Mouse (Mus musculus): ENCODE results near the gene Gm9008.
"Not testable (repeated sequence)": the region's sequence is repeated elsewhere in the genome, so short reads cannot be mapped to it uniquely, and the experiment has no call there.

The Gm9008 gene

DNA sequence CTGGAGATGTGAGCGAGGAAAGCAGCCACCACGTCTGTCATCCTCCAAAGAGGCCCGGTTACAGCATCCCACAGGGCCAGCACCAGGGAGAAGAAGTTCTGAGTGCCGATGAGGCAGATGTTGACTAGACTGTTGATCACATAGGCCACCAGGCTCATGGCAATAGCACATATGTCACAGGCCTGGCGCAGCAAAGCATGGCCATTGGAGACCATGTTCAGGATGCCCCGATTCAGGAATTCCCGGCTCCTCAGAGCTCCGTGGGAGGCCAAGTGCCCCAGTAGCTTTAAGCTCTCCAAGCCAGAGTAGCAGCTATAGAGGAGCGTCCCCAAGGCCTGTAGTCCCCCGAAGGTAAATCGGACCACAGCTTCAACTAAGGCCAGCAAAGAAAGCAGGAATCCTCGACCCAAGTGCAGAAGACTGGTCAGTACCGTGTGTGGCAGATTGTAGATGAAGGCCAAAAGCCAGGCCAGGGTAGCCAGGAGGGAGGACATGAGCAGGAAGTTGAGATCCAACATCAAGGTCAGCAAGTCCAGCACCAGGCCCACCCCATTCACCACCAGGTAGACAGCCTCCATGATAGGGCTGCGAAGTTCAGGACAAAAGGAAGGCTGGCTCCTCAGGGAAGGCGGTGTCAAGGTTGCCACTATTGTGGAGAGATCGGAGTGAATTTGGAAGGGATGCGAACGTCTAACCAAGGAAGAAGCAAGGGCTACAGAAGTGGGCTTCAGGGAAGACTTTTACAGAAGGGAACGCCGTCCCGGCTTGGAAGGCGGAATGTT, at the start of gene Gm9008:
Gm9008 (minus strand) TSS at position 731 of the 782 bp plus-strand sequence.
- DNase-seq (ENCODE audit: low spot score in 2 of 2), result not testable (repeated sequence)

DNA sequence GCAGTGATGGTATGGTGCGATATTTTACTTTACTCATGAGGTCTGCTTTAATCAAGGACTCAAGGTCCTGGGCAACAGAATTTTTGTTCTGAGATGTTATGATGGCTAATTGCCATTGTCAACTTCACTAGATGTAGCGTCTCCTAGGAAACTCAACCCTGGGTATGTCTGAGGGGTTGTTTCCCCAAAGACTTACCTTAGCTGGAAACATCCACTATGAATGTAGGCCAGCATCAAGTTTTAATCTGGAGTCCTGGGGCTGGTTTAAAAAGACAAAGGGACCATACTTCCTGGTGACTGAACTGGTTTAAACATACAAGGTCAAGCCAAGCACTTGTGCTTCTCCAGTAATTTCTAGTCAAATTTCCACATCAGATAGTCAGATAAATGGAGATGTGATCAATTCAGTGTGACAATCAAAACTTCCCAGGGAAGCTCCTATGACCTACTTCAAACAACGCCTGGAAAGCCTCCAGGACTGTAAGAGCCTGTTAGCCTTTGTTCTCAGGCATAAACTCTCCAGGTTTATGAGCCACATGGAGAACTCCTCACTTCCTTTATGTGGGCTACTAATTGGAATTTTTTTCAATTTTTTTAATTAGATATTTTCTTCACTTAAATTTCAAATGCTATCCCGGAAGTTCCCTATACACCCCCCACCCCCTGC, 24.5 kb upstream of the Gm9008 start:
- DNase-seq (ENCODE audit: low spot score in 2 of 2), result no peak

DNA sequence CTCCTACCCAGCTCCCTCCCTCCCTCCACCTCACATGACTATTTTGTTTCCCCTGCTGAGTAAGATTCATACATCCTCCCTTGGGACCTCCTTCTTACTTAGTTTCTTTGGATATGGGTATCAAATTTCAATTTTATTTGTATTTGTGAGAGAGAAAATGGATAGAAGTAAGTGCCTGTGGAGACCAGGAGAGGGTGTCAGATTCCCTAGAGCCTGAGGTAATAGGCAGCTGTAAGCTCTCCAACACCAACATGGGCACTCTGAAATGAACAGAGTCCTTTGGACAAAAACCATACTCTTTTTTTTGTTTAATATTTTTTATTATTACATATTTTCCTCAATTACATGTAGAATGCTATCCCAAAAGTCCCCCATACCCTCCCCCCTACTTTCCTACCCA, 12.6 kb upstream of the Gm9008 start:
- DNase-seq (ENCODE audit: low spot score in 2 of 2), result no peak

DNA sequence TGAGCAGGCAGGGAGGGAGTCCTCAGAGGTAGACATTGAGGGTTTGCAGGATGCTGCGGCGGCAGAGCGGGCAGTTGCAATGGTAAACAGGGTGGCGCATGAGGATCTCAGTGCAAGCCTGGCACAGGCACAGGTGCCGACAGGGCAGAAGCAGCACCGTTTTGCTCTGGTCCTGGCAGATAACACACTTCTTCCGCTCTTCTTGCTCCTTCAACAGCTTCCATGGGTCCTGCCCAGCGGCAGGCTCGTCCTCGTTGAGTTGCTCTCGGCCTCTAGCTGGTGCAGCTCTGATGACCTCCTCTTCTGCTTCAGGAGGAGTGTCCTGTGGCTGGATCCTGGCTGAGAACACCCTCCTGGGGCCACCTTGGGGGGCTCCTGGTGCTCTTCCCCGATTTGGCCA, 1.2 kb downstream of the Gm9008 start:
- DNase-seq (ENCODE audit: low spot score in 2 of 2), result not testable (repeated sequence)

DNA sequence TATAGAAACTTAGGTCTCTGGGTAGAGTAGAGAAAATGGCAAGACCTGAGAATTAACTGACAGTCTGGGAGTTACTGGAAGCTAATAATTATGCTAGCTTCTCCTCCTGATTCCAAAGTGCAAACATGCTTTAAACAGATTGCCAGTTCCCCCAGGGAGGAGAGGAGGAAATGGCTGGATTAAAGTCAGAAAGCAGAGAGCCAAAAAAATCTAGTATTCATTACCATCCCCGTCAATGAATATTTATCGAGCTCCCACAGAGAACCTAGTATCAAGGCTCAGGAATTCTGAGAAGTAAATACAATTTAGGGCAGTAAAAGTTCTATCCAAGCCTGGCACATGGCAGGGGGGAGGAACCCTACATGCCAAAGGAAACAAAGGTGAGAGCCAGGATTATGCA, 29.4 kb downstream of the Gm9008 start:
- DNase-seq (ENCODE audit: low spot score in 2 of 2), result no peak
